Mouse (Mus musculus) MEL (cell line): Measurements from ENCODE around the gene Tssk6.

Experiments used
- CTCF ChIP-seq, 3 experiments: IDR thresholded peaks in 2 of 3; conservative IDR thresholded peaks in 1 of 3; 2 replicates each; pipeline ENCODE4 v1.5.1; 2011 to 2012; ENCODE audit warnings: low read length in 3 of 3, low read depth in 2 of 3, mild to moderate bottlenecking in 2 of 3, improper control_type of control experiment in 1 of 3, inconsistent platforms in 1 of 3, mixed read lengths in 1 of 3, moderate library complexity in 1 of 3; ENCODE audit not compliant: control insufficient read depth in 1 of 3, insufficient read depth in 1 of 3, poor library complexity in 1 of 3, severe bottlenecking in 1 of 3
- E2F4 ChIP-seq: IDR thresholded peaks from 2 replicates; pipeline ENCODE4 v1.6.1; 2011; ENCODE audit warnings: low read depth, low read length, improper control_type of control experiment, borderline replicate concordance
- ELF1 ChIP-seq: IDR thresholded peaks from 2 replicates; pipeline ENCODE4 v1.6.1; 2014; ENCODE audit warnings: low read depth, mild to moderate bottlenecking, inconsistent platforms, low read length, improper control_type of control experiment, moderate library complexity
- MEF2A ChIP-seq: IDR thresholded peaks from 2 replicates; pipeline ENCODE4 v1.6.1; 2014; ENCODE audit warnings: low read depth, mild to moderate bottlenecking, inconsistent platforms, low read length, improper control_type of control experiment; ENCODE audit not compliant: poor library complexity, insufficient replicate concordance, severe bottlenecking; ENCODE audit errors: extremely low read depth
- MYB ChIP-seq: IDR thresholded peaks from 2 replicates; pipeline ENCODE4 v1.6.1; 2011; ENCODE audit warnings: mild to moderate bottlenecking, low read depth, low read length, improper control_type of control experiment
- POLR2A ChIP-seq, 2 experiments: IDR thresholded peaks; 2 replicates each; pipeline ENCODE4 v1.6.1; 2011 to 2012; ENCODE audit warnings: low read length in 2 of 2, mild to moderate bottlenecking in 2 of 2, control low read depth in 1 of 2, improper control_type of control experiment in 1 of 2, low read depth in 1 of 2, moderate library complexity in 1 of 2; ENCODE audit not compliant: control insufficient read depth in 1 of 2, insufficient read depth in 1 of 2, poor library complexity in 1 of 2
- USF1 ChIP-seq: IDR thresholded peaks from 2 replicates; pipeline ENCODE4 v1.6.1; 2014; ENCODE audit warnings: low read depth, mild to moderate bottlenecking, inconsistent platforms, low read length, improper control_type of control experiment, moderate library complexity
- ZNF384 ChIP-seq: IDR thresholded peaks from 2 replicates; pipeline ENCODE4 v1.6.1; 2012; ENCODE audit warnings: low read depth, mild to moderate bottlenecking, inconsistent platforms, low read length, improper control_type of control experiment

- no peak for TF ChIP-seq E2F4
- TF ChIP-seq CTCF (IDR thresholded peaks at IDR 0.05 in 2 of 3, conservative IDR thresholded peaks at IDR 0.05 in 1 of 3; ENCODE audit: control insufficient read depth in 1 of 3, insufficient read depth in 1 of 3, low read depth in 2 of 3, low read length in 3 of 3, poor library complexity in 1 of 3, severe bottlenecking in 1 of 3) = no peak
- no peak for TF ChIP-seq USF1
- TF ChIP-seq POLR2A (IDR thresholded peaks at IDR 0.05; ENCODE audit: control insufficient read depth in 1 of 2, insufficient read depth in 1 of 2, low read depth in 1 of 2, low read length in 2 of 2, poor library complexity in 1 of 2) = no peak
- TF ChIP-seq ZNF384 = no peak
- no peak for TF ChIP-seq MYB
- TF ChIP-seq ELF1 = no peak
- no peak for TF ChIP-seq MEF2A
Measured at GRCm38 (mm10) chr8:69934582-69934981, 32.6 kb downstream of the Tssk6 start.
